Mouse (Mus musculus) urinary bladder, postnatal 14 days (tissue): ENCODE results near the gene Igfbp2.

Source experiments
- DNase-seq: peaks from one replicate; pipeline ENCODE4 v3.0.0; 2021; ENCODE audit warnings: low spot score

The Igfbp2 gene

DNA sequence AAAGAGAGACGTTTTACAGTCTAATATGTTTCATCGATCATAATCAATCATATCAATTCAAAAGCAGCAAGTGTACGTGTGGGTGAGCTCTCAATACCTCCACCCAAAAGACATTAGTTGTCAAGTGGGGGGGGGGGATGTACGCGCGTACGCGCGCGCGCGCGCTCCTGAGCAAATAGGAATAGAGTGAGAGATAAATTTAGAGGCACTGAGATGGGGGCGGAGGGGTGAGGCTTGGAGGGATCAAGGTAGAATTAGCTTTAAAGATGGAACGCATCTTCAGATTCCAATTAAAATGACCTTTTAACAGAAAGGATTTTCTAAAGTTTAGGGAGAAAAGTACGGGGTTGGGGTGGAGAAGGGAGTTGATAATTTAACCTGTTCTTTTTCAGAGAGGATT, 48.8 kb downstream of the Igfbp2 start:
- no peak for DNase-seq

DNA sequence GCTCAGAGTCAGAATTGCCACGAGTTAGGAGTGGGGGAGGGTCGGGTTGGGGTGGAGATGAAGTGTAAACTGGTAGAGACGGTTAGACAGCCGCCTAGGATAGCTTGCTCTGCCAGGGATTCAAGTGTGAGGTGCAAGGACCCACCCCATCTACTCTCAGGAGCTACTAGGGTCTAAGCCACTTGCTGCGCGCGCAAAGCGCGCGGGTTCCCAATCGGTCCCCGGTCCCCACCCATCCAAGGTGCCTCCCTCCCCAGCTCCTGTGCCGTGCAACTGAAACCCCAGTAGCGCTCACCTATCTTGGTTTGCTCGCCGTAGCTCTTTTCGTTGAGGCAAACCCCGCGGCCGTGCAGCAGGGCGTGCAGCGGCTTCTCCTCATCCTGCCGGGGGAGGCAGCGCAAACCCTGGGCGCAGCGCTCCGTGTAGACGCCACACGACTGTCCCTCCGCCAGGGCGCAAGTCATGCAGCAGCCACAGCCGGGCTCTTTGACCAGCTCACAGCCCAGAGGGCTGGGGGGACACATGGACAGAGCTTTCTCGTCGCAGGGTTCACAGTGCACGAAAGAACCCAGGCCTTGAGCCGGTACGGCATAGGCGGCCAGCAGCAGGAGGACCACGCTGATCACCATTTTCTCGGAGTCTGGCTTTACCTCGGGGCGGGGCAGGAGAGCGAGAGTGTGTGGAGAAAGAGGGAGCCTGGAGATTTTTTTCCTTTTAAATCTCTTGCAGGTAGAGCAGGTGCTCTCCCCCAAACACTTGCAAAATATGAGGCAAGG, 49.4 kb downstream of the Igfbp2 start:
- peak; percentile 65 for DNase-seq

DNA sequence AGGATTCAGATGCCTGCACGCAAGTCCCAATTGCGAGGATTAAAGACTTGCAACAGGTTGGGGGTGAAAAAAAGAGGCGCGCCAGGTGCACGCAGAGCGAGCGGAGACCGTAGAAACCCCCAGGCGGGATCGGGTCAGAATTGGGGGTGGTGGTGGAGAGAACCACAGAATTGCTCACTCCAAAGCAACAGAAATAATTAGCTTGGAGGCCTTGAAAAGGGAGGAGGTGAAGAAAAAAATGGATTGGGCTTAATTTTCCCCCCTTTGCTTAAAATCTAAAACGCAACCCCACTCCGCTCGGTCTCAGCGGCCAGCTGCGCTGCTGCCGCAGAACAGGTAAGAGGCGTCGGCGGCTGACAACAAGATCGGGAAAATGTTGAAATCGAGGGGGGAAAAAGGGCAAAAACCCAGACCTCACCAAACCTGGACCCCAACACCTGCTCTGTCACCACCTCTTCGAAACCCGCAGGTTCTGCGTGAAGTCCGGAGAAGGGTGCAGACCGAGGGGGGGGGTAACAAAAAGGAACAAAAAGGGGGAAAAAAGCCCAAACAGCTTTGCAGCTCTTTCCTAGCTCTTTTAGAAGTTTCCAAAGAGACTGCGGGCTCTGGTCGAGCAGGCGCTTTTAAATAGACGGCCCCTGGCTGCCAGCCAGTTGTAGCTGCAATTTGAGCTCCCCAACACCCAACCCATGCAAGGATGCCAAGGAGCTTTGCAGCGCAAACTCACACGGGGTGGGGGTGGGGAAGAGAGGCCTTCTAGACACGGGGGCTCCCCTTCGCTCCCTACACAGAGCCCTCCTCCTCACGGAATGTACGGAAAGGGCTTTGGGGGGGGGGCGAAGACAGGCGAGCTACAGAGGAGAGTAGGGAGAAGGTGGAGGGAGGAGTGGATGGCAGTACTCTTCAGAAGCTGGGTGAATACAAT, 50.2 kb downstream of the Igfbp2 start, which contains the start of gene Igfbp5:
Igfbp5 (minus strand) TSS at position 598 of the 925 bp plus-strand sequence.
- DNase-seq, result peak; percentile 90

DNA sequence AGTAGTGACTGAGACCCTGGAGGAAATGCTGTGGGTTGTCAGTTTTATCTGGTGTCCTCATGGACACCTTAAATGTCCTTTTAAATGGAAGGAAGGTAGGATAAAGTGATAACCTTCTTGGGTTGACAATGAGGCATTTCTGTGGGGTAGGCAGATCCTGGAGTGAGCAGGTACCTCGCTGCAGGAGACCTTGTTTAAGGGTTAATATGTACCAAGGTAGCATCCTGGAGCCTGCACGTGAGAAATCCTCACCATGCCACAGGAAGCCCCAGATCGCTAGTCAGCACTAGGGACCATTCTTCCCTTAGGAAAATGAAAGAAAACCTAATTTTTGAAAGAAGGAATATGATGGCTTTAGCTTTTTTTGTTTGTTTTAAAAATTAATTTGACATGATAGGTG, 51.4 kb downstream of the Igfbp2 start:
- DNase-seq, result no peak

DNA sequence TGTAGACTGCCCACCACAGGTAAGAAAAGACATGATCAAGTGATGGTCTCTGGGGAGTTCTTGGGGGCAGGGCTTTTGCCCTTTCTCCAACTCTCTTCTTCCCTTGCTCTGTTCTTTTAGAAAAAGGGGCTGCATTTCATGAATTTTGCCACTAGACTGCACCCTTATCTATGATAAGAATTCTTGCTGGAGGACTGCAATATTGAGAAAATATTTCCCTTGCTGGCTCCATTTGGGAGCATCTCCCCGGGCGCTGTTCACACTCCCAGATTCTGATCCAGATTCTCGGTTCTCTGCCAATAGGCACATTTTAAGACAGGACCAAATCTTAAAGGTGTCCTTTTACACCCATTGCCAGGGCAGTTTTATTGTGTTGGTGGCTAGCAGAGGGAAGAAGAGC, 51.8 kb downstream of the Igfbp2 start:
- no peak for DNase-seq

DNA sequence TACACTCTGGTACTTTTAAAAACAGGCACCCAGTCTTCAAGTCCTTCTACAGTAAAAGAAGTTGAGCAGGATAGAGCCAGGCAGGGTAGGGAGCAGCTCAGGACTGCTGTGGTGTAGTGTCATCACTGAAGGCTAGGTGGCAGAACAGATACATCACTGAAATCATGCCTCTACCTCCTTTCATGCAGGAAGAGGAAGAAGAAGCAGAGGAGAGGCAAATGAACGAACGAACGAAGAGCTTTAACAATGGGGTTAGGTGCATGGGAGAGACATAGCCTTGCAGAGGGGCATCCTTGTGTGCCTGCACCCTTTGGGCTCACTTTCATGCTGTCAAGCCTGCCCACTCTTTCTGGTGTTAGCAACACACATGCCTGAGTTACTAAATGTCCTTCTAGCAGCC, 53.6 kb downstream of the Igfbp2 start:
- DNase-seq, result peak; percentile 64

DNA sequence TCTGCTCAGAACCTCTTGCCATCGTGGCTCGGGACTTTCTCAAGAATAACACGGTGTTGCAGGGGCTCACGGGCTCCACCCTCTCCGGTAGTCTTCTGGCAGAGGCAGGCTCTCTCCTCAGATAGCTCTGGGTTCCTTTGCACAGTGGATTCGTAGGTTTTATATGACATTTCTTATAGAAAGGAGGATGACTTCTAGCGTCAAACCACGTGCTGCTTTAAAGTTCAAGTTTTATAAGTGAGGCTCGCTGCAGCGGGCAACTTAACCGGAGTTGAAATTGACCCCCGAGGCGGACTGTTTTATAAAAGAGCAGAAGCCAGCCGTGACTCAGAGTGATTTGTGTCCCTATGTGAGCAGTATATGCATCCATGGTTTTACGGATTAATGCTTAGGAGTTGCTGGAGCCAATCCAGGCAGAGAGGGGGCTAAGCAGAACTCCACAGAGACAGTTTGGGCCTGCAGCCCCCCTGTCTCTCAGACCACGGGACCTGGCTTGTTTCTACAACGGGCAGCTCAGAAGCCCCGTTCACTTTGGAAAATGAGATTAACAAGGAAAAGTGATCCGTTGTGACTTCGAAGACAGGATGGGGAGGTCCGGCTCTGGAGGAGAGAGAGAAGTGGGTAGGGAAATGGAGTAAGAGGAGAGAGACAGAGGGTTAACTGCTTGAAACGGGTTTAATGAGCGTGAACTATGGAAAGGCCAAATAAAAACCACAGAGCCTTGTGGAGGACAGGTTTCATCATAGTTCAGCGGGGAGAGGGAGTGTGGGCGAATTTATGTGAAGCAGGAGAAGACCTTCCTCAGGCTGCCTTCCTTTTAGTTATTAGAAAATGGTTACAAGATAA, 54.4 kb downstream of the Igfbp2 start:
- no peak for DNase-seq

DNA sequence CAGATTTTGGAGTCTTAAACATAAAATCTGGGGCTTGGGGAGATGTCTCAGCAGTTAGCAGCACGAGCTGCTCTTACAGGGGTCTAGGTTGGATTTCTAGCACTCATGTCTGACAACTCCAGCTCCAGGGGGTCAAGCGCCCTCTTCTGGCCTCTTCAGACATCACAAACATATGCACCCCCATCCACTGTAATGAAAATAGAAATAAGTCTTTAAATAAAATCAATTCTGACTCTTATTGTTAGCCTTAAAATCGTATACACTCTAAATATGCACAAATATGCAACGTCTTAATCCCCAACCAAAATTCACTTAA, 55.0 kb downstream of the Igfbp2 start:
- no peak for DNase-seq

DNA sequence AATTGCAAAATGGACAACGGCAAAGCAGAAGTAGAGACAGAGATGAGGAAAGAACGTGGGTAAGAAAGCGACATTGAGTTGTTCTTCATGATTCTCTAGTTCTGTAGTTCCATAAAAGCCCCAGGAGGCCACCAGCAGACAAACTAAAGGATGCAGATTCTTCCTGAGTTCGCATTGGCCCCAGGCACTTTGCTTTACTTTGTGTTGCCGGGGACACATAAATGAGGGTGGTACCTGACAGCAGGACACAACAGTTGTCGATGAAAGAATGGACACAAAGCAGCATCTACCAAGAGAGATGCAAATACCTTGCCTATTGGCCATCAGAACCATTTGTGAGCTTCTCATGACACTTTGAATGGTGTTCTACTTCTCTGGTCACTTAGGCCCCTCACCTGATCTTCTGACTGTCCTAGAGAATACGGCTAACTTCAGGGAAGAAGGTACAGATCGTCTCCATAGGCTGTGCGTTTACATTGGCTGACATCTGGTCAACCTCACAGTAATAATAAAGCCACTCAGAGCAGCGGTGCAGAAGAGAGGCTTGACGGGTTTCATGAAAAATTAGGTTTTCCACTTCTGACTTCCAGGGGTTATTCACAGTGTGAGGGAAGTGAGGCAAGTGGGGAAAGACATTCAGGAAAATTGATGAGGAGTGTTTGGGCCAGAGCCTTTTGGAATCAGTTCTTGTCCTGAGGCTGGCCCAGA, 61.0 kb downstream of the Igfbp2 start:
- no peak for DNase-seq

DNA sequence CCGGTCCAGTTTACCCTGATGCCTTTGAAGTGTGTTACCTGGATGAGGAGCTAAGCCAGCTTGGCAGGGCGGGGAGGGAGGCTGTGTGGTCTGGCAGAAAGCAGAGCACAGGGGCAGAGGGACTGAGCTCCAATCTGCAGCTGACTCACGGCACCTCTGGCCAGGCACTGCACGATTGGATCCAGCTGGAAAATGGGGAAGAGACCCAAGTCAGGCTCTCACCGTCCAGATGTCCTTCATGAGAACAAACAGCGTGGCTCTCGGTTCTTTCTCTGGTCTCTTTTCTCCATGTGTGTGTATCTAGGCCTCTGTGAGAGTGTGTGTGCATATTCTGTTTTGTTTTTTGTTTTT, 61.5 kb downstream of the Igfbp2 start:
- DNase-seq, result peak; percentile 65

DNA sequence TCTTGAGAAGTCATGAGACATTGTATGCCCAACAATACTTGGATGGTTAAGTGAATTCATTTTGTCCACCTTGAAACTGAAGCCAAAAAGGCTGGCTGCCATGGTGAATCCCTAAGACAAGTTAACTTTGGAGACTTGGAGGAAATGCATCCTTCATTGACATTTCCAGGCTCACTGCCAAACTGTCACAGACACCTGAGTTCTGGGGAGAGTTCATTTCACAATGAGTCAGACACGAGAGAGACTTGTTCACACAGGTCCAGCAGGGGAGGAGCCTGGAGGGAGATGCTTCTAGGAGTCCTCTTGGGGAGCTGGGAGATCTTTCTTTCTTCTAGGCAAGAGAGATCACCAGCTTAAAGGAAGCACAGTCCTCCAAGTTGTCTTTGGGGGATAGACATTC, 63.6 kb downstream of the Igfbp2 start:
- peak; percentile 78 for DNase-seq

DNA sequence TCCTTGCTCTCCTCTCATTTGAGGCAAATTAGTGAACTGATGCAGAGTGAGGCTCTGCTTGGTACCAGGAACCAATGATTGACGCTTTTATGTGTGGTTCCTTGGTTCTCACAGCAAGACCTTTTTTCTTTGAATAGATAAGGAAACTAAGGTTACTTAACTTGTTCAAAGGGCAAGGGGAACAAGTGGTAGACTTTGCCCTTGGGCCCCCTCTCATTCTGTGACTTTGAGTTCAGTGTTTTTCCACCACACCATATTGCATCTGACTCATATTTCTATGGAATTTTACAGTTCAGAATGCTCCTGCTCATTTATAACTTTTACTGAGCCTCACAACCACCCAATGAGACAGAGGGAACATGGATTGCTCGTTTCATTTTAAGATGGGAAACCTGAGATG, 71.5 kb downstream of the Igfbp2 start:
- DNase-seq, result no peak
